Mouse (Mus musculus) ES-Bruce4 (cell line): ENCODE results near the gene Ube2d3.

Experiments
- CTCF ChIP-seq: IDR thresholded peaks from one replicate; pipeline ENCODE4 v1.8.1; 2011; ENCODE audit warnings: low read depth, low read length
- EP300 ChIP-seq: IDR thresholded peaks from 2 replicates; pipeline ENCODE4 v1.6.1; 2011; ENCODE audit warnings: low read depth, low read length; ENCODE audit not compliant: insufficient read depth
- POLR2A ChIP-seq: IDR thresholded peaks from one replicate; pipeline ENCODE4 v1.8.1; 2011; ENCODE audit warnings: low read length; ENCODE audit not compliant: insufficient read depth

GRCm38 (mm10) chr3:135417799-135418198, 20.1 kb upstream of the Ube2d3 start:
- TF ChIP-seq CTCF: no peak
- no peak for TF ChIP-seq POLR2A
- TF ChIP-seq EP300: no peak
